Mouse (Mus musculus): Measurements from ENCODE around the gene Zfp629. TPM values are rescaled to one million over a fixed set of nuclear protein-coding genes. Genes with fewer than 3 reads are reported as not detected.

Zfp629 gene
- polyA plus RNA-seq, 1 experiment = 33.1 TPM

- no peak for TF ChIP-seq POLR2A (IDR thresholded peaks at IDR 0.05; ENCODE audit: control insufficient read depth, extremely low read depth, insufficient read depth, low read length, poor library complexity)
- no peak for TF ChIP-seq CTCF (IDR thresholded peaks at IDR 0.05; ENCODE audit: borderline replicate concordance, control insufficient read depth, extremely low read depth, insufficient read depth, low read length, poor library complexity)
- DNase-seq = peak; percentile 51
- WGBS = 56% methylated on average over 2 of the region's 2 CpGs
- peaks cover 19% of the 10 kb centered on the region for H3K4me1 ChIP-seq (replicated peaks; ENCODE audit: control insufficient read depth, insufficient read depth, low read length)
- H3K27ac ChIP-seq (ENCODE audit: control insufficient read depth, insufficient read depth, low read length) = peak overlapping the region; percentile 86
- no peaks in the 10 kb centered on the region for H3K27me3 ChIP-seq (ENCODE audit: control insufficient read depth, insufficient read depth, low read length)
- H3K36me3 ChIP-seq (ENCODE audit: control insufficient read depth, insufficient read depth, low read length) = no peaks in the 10 kb centered on the region
- H3K4me3 ChIP-seq (ENCODE audit: control insufficient read depth, insufficient read depth, low read length) = no peak overlapping the region
These were observed 2.4 kb upstream of the Zfp629 start for GRCm38 (mm10) chr7:127617962-127618361.

DNA sequence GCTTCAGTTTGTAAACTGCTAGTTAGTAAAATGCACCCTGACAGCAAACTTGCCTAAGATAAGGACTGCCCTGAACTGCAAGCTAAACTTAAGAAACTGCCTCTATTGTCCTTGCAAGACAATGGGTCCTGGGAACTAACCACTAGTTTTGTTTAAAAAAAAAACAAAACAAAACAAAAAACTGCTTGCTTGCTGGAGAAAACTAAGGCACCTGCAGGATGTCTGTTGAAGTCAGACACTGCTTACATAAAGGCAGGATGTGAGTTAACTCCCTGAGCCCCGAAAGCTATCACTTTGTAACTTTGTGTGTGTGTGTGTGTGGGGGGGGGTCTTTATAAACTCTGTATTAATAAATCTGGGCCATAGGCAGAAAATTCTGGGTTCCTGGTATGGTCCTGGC, 1.3 kb upstream of the Zfp629 start:
- peak; percentile 29 for DNase-seq
- Histone ChIP-seq H3K4me1 (replicated peaks; ENCODE audit: control insufficient read depth, insufficient read depth, low read length) (peaks cover 19% of the 10 kb centered on the region), H3K4me3 (ENCODE audit: control insufficient read depth, insufficient read depth, low read length) (no peak overlapping the region), H3K27me3 (ENCODE audit: control insufficient read depth, insufficient read depth, low read length) (no peaks in the 10 kb centered on the region), H3K27ac (ENCODE audit: control insufficient read depth, insufficient read depth, low read length) (peak overlapping the region; percentile 96), H3K36me3 (ENCODE audit: control insufficient read depth, insufficient read depth, low read length) (no peaks in the 10 kb centered on the region)
- 6% methylated on average over 1 of the region's 1 CpGs for WGBS
- TF ChIP-seq POLR2A (IDR thresholded peaks at IDR 0.05; ENCODE audit: control insufficient read depth, extremely low read depth, insufficient read depth, low read length, poor library complexity) (no peak), CTCF (IDR thresholded peaks at IDR 0.05; ENCODE audit: borderline replicate concordance, control insufficient read depth, extremely low read depth, insufficient read depth, low read length, poor library complexity) (no peak)

DNA sequence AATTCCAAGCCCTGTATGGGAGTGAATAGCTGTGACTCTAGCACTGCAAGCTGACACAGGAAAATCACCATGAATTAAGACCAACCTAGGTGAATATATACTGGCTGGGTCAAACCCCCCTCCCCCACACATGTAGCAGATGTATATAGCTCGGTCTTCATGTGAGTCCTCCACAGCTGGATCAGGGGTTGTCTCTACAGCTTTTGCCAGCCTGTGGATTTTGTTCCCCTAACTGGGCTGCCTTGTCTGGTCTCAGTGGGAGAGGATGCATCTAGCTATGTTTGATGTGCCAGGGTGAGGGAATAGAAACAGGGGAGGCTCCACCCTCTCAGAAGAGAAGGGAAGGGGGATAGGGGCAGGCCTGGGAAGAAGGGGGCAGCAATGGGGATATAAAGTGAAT, 739 bp upstream of the Zfp629 start:
- TF ChIP-seq POLR2A (IDR thresholded peaks at IDR 0.05; ENCODE audit: control insufficient read depth, extremely low read depth, insufficient read depth, low read length, poor library complexity) (no peak), CTCF (IDR thresholded peaks at IDR 0.05; ENCODE audit: borderline replicate concordance, control insufficient read depth, extremely low read depth, insufficient read depth, low read length, poor library complexity) (no peak)
- 17% methylated on average over 1 of the region's 1 CpGs for WGBS
- no peaks in the 10 kb centered on the region for H3K36me3 ChIP-seq (ENCODE audit: control insufficient read depth, insufficient read depth, low read length)
- H3K27ac ChIP-seq (ENCODE audit: control insufficient read depth, insufficient read depth, low read length) = peak overlapping the region; percentile 96
- no peaks in the 10 kb centered on the region for H3K27me3 ChIP-seq (ENCODE audit: control insufficient read depth, insufficient read depth, low read length)
- H3K4me1 ChIP-seq (replicated peaks; ENCODE audit: control insufficient read depth, insufficient read depth, low read length) = peaks cover 19% of the 10 kb centered on the region
- peak overlapping the region; percentile 12; the same call in 1 of the 2 replicates for H3K4me3 ChIP-seq (ENCODE audit: control insufficient read depth, insufficient read depth, low read length)
- DNase-seq = peak; percentile 56

DNA sequence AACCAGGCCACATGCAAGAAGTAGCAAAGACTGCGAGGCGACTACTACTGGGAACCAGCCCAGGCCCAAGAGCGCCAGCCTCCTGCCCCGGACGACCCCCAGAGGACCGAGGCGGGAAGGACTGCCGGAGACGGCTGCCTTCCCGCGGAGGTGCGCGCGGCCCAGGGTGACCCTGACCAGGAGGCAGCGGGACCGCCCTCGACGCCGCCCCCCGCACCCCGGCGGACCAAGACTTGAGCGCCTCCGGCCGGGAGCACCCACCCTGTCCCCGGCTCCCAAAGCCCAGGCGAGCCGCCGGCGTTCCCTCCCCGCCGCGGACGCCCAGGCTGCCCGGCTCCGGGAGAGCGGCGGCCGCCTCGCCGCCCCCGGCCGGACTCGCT, 1.1 kb downstream of the Zfp629 start:
- Histone ChIP-seq H3K4me3 (ENCODE audit: control insufficient read depth, insufficient read depth, low read length) (peak overlapping the region; percentile 93), H3K36me3 (ENCODE audit: control insufficient read depth, insufficient read depth, low read length) (no peaks in the 10 kb centered on the region; the same call in 1 of the 2 replicates), H3K4me1 (replicated peaks; ENCODE audit: control insufficient read depth, insufficient read depth, low read length) (peaks cover 19% of the 10 kb centered on the region), H3K27ac (ENCODE audit: control insufficient read depth, insufficient read depth, low read length) (no peak overlapping the region), H3K27me3 (ENCODE audit: control insufficient read depth, insufficient read depth, low read length) (no peaks in the 10 kb centered on the region)
- peak; percentile 51 for DNase-seq
- WGBS = 1% methylated on average over 35 of the region's 44 CpGs
- TF ChIP-seq POLR2A (IDR thresholded peaks at IDR 0.05; ENCODE audit: control insufficient read depth, extremely low read depth, insufficient read depth, low read length, poor library complexity) (no peak; the same call in 1 of the 2 replicates), CTCF (IDR thresholded peaks at IDR 0.05; ENCODE audit: borderline replicate concordance, control insufficient read depth, extremely low read depth, insufficient read depth, low read length, poor library complexity) (no peak)

DNA sequence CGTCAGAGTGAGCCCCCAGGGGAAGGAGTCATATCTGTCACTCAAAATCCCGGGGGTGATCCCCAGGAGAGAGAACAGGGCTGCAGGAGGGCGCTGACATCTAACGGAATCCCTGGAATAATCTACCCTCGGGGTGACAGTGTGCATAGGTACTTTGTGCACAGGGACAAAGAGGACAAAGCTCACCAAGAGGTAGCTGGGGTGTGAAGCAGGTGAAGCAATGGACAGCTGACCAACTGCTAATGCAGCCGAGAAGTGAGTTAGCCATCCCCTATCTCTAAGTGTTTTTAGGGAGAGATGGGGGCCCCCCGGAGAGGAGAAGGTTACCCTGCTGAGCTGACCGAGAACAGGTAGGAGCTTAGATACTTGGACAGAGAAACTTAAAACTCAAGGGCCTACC, 1.5 kb downstream of the Zfp629 start:
- no peak for DNase-seq
- Histone ChIP-seq H3K36me3 (ENCODE audit: control insufficient read depth, insufficient read depth, low read length) (no peaks in the 10 kb centered on the region; the same call in 1 of the 2 replicates), H3K27ac (ENCODE audit: control insufficient read depth, insufficient read depth, low read length) (no peak overlapping the region), H3K4me3 (ENCODE audit: control insufficient read depth, insufficient read depth, low read length) (peak overlapping the region; percentile 93), H3K27me3 (ENCODE audit: control insufficient read depth, insufficient read depth, low read length) (no peaks in the 10 kb centered on the region), H3K4me1 (replicated peaks; ENCODE audit: control insufficient read depth, insufficient read depth, low read length) (peaks cover 19% of the 10 kb centered on the region)
- 52% methylated on average over 8 of the region's 8 CpGs for WGBS
- TF ChIP-seq CTCF (IDR thresholded peaks at IDR 0.05; ENCODE audit: borderline replicate concordance, control insufficient read depth, extremely low read depth, insufficient read depth, low read length, poor library complexity) (no peak), POLR2A (IDR thresholded peaks at IDR 0.05; ENCODE audit: control insufficient read depth, extremely low read depth, insufficient read depth, low read length, poor library complexity) (no peak)

GRCm38 (mm10) chr7:127613501-127613900, 2.1 kb downstream of the Zfp629 start:
- no peaks in the 10 kb centered on the region for H3K27me3 ChIP-seq (ENCODE audit: control insufficient read depth, insufficient read depth, low read length)
- no peak for DNase-seq
- no peak overlapping the region for H3K27ac ChIP-seq (ENCODE audit: control insufficient read depth, insufficient read depth, low read length)
- 96% methylated on average over 8 of the region's 8 CpGs for WGBS
- H3K4me1 ChIP-seq (replicated peaks; ENCODE audit: control insufficient read depth, insufficient read depth, low read length) = peaks cover 18% of the 10 kb centered on the region
- TF ChIP-seq POLR2A (IDR thresholded peaks at IDR 0.05; ENCODE audit: control insufficient read depth, extremely low read depth, insufficient read depth, low read length, poor library complexity) (no peak), CTCF (IDR thresholded peaks at IDR 0.05; ENCODE audit: borderline replicate concordance, control insufficient read depth, extremely low read depth, insufficient read depth, low read length, poor library complexity) (no peak)
- peaks cover 4% of the 10 kb centered on the region for H3K36me3 ChIP-seq (ENCODE audit: control insufficient read depth, insufficient read depth, low read length)
- H3K4me3 ChIP-seq (ENCODE audit: control insufficient read depth, insufficient read depth, low read length) = no peak overlapping the region

GRCm38 (mm10) chr7:127611561-127611960, 4.0 kb downstream of the Zfp629 start:
- Histone ChIP-seq H3K27me3 (ENCODE audit: control insufficient read depth, insufficient read depth, low read length) (no peaks in the 10 kb centered on the region), H3K27ac (ENCODE audit: control insufficient read depth, insufficient read depth, low read length) (no peak overlapping the region), H3K36me3 (ENCODE audit: control insufficient read depth, insufficient read depth, low read length) (peaks cover 4% of the 10 kb centered on the region), H3K4me3 (ENCODE audit: control insufficient read depth, insufficient read depth, low read length) (no peak overlapping the region), H3K4me1 (replicated peaks; ENCODE audit: control insufficient read depth, insufficient read depth, low read length) (peaks cover 8% of the 10 kb centered on the region)
- TF ChIP-seq POLR2A (IDR thresholded peaks at IDR 0.05; ENCODE audit: control insufficient read depth, extremely low read depth, insufficient read depth, low read length, poor library complexity) (no peak), CTCF (IDR thresholded peaks at IDR 0.05; ENCODE audit: borderline replicate concordance, control insufficient read depth, extremely low read depth, insufficient read depth, low read length, poor library complexity) (no peak)
- DNase-seq = no peak
- 98% methylated on average over 26 of the region's 26 CpGs for WGBS
